Mouse (Mus musculus) layer of hippocampus, adult 9-10 months (tissue): ENCODE measurements at regions not wholly inside any gene's neighbourhood (a gene's known extent, or its start where the extent isn't known, plus 50 kb on each side); places are given as distances from the start of the nearest gene placed in this dataset.

Experiments
- DNase-seq: peaks from one replicate; pipeline ENCODE4 v3.0.0; 2022; ENCODE audit warnings: low spot score

- DNase-seq, result no peak
Measured at GRCm38 (mm10) chr1:137106444-137106843, 146.2 kb upstream of the Nr5a2 start.

GRCm38 (mm10) chr1:137091762-137092161, 131.5 kb upstream of the Nr5a2 start:
- DNase-seq, result no peak

- no peak for DNase-seq
Measured at GRCm38 (mm10) chr1:137088148-137088547, 127.9 kb upstream of the Nr5a2 start.

- no peak for DNase-seq
Measured at GRCm38 (mm10) chr1:137086766-137087165, 126.5 kb upstream of the Nr5a2 start.

GRCm38 (mm10) chr1:137083500-137083899, 123.3 kb upstream of the Nr5a2 start:
- DNase-seq, result no peak

- DNase-seq, result no peak
Measured at GRCm38 (mm10) chr1:137079401-137080003, 119.3 kb upstream of the Nr5a2 start.

GRCm38 (mm10) chr1:137074787-137075186, 114.5 kb upstream of the Nr5a2 start:
- DNase-seq, result peak; percentile 55

GRCm38 (mm10) chr1:137073857-137074572, 113.8 kb upstream of the Nr5a2 start:
- DNase-seq, result no peak

GRCm38 (mm10) chr1:137060914-137061313, 100.7 kb upstream of the Nr5a2 start:
- DNase-seq, result no peak

- no peak for DNase-seq
Measured at GRCm38 (mm10) chr1:137053134-137053533, 92.9 kb upstream of the Nr5a2 start.

- no peak for DNase-seq
Measured at GRCm38 (mm10) chr1:137051515-137051914, 91.3 kb upstream of the Nr5a2 start.

GRCm38 (mm10) chr1:137044076-137044475, 83.8 kb upstream of the Nr5a2 start:
- no peak for DNase-seq

GRCm38 (mm10) chr1:137042414-137043010, 82.3 kb upstream of the Nr5a2 start:
- DNase-seq, result no peak

GRCm38 (mm10) chr1:137040898-137041297, 80.7 kb upstream of the Nr5a2 start:
- no peak for DNase-seq

GRCm38 (mm10) chr1:137034586-137034985, 74.3 kb upstream of the Nr5a2 start:
- DNase-seq, result no peak

- no peak for DNase-seq
Measured at GRCm38 (mm10) chr1:137033679-137034078, 73.4 kb upstream of the Nr5a2 start.

GRCm38 (mm10) chr1:137023706-137024105, 63.5 kb upstream of the Nr5a2 start:
- DNase-seq, result no peak

- DNase-seq, result no peak
Measured at GRCm38 (mm10) chr1:137020528-137020927, 60.3 kb upstream of the Nr5a2 start.

GRCm38 (mm10) chr1:137017642-137018041, 57.4 kb upstream of the Nr5a2 start:
- no peak for DNase-seq

GRCm38 (mm10) chr1:137010240-137010926, 50.1 kb upstream of the Nr5a2 start:
- DNase-seq, result no peak
